10 mouse cellular contexts compared by ENCODE assay signal in the genomic region with DNA sequence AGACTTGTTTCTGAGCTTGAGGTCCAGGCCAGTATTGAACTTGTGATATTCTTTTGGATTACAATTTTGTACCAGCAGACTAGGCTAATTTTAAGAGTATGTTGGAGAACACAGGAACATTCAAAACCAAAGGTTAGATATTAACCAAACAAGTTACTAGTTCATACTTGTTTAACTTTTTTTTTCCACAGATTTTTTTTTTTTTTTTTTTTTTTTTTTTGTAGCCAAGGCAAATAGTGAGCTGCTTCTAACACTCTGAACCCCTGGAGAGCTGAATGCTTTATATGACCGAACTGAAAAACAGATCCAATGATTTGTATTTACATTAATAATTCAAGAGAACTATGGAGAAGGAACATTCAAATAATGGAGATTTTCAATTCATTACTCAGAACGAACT. TPM values are rescaled to one million over a fixed set of nuclear protein-coding genes. Genes with fewer than 3 reads are reported as not detected.
DNase-seq lines count a peak whose midpoint lies in the region; ATAC-seq and TF ChIP-seq lines count a peak whose summit lies in the region.
"Had no signal": no experiment of that assay in that cellular context is flagged by ENCODE, and none has a peak within 500 bp of the region (broad histone marks: within the 10 kb centered on the region; RNA-seq: fewer than 3 reads in every experiment).

No protein-coding gene starts in this region.

- H3K4me3 ChIP-seq in forebrain, embryonic 10.5 days = peak overlapping the region; percentile 64
- no peak overlapping the region; the same call in 1 of the 2 replicates for H3K4me3 ChIP-seq in forebrain, embryonic 11.5 days (ENCODE audit: low read depth, low read length)
- H3K4me3 ChIP-seq in left cerebral cortex, adult 2 months = peak overlapping the region; percentile 73
- H3K4me3 ChIP-seq in hindbrain, embryonic 13.5 days = peak overlapping the region; percentile 50
- peak overlapping the region; percentile 66 for H3K4me3 ChIP-seq in midbrain, postnatal 0 days (ENCODE audit: low read depth, low read length)
- H3K4me3 ChIP-seq in thymus, adult 2 months (ENCODE audit: control insufficient read depth, insufficient read depth, low read length) = no peak overlapping the region

- H3K27me3 ChIP-seq in forebrain, embryonic 10.5 days (ENCODE audit: poor library complexity, severe bottlenecking) = no peaks in the 10 kb centered on the region
- H3K27me3 ChIP-seq in forebrain, embryonic 11.5 days (ENCODE audit: control insufficient read depth, insufficient read depth, low read length) = no peaks in the 10 kb centered on the region
- H3K27me3 ChIP-seq in hindbrain, embryonic 13.5 days = no peaks in the 10 kb centered on the region
- no peaks in the 10 kb centered on the region for H3K27me3 ChIP-seq in midbrain, postnatal 0 days (ENCODE audit: insufficient read depth, low read length)
- H3K27me3 ChIP-seq in thymus, adult 2 months (ENCODE audit: control insufficient read depth, insufficient read depth, low read length) = no peaks in the 10 kb centered on the region

- TF ChIP-seq CTCF in left cerebral cortex, adult 2 months (IDR thresholded peaks at IDR 0.05) = no peak
- no peak for TF ChIP-seq CTCF in midbrain, postnatal 0 days (IDR thresholded peaks at IDR 0.05)
- no peak for TF ChIP-seq CTCF in thymus, adult 2 months (IDR thresholded peaks at IDR 0.05; ENCODE audit: borderline replicate concordance, control insufficient read depth, extremely low read depth, insufficient read depth, low read length, poor library complexity)

- DNase-seq in forebrain, embryonic 10.5 days (ENCODE audit: extremely low spot score, low spot score) = no peak
- DNase-seq in forebrain, embryonic 11.5 days (ENCODE audit: low spot score) = no peak
- DNase-seq in left cerebral cortex, adult 2 months (ENCODE audit: extremely low spot score in 1 of 2, low spot score in 2 of 2) = no peak
- no peak for DNase-seq in left cerebral cortex, postnatal 10 days (ENCODE audit: extremely low spot score in 1 of 2, low spot score in 2 of 2)
- DNase-seq in midbrain, postnatal 0 days (ENCODE audit: low spot score) = no peak
- no peak for DNase-seq in right cerebral cortex, adult 2 months (ENCODE audit: low spot score in 2 of 2)
- no peak for DNase-seq in thymus, adult 2 months
- DNase-seq: adrenal gland, postnatal 10 days; spleen, adult 18-20 months had no signal

- no peak overlapping the region for H3K27ac ChIP-seq in forebrain, embryonic 10.5 days
- H3K27ac ChIP-seq in forebrain, embryonic 11.5 days (ENCODE audit: low read depth, low read length) = no peak overlapping the region
- no peak overlapping the region for H3K27ac ChIP-seq in left cerebral cortex, adult 2 months
- H3K27ac ChIP-seq in hindbrain, embryonic 13.5 days = no peak overlapping the region
- H3K27ac ChIP-seq in midbrain, postnatal 0 days (ENCODE audit: low read depth, low read length) = no peak overlapping the region
- no peak overlapping the region for H3K27ac ChIP-seq in thymus, adult 2 months (ENCODE audit: control insufficient read depth, insufficient read depth, low read length)

- 0 out of 2 replicates have a peak, but pooled peaks cover 2% of the 10 kb centered on the region for H3K36me3 ChIP-seq in forebrain, embryonic 10.5 days (replicated peaks)
- H3K36me3 ChIP-seq in forebrain, embryonic 11.5 days (ENCODE audit: control insufficient read depth, insufficient read depth, low read length) = no peaks in the 10 kb centered on the region
- no peaks in the 10 kb centered on the region for H3K36me3 ChIP-seq in hindbrain, embryonic 13.5 days
- no peaks in the 10 kb centered on the region for H3K36me3 ChIP-seq in midbrain, postnatal 0 days (ENCODE audit: insufficient read depth, low read length)
- no peaks in the 10 kb centered on the region for H3K36me3 ChIP-seq in thymus, adult 2 months (ENCODE audit: control insufficient read depth, insufficient read depth, low read length)

- intact Hi-C loops in left cerebral cortex, adult 2 months (cut with DNase I) = no loop called here
- intact Hi-C loops in left cerebral cortex, postnatal 10 days (cut with DNase I) = no loop called here

- H3K4me1 ChIP-seq in forebrain, embryonic 10.5 days = peaks cover 13% of the 10 kb centered on the region
- H3K4me1 ChIP-seq in forebrain, embryonic 11.5 days (replicated peaks; ENCODE audit: control insufficient read depth, insufficient read depth, low read length) = 0 out of 2 replicates have a peak, but pooled peaks cover 4% of the 10 kb centered on the region
- peaks cover 7% of the 10 kb centered on the region for H3K4me1 ChIP-seq in hindbrain, embryonic 13.5 days (replicated peaks)
- H3K4me1 ChIP-seq in midbrain, postnatal 0 days (ENCODE audit: insufficient read depth, low read length) = no peaks in the 10 kb centered on the region
- H3K4me1 ChIP-seq in thymus, adult 2 months (replicated peaks; ENCODE audit: control insufficient read depth, insufficient read depth, low read length) = peaks cover 3% of the 10 kb centered on the region

- no peak for ATAC-seq in forebrain, embryonic 11.5 days (replicated peaks; ENCODE audit: low FRiP score)
- ATAC-seq in hindbrain, embryonic 13.5 days (ENCODE audit: low FRiP score) = no peak
- no peak for ATAC-seq in midbrain, postnatal 0 days (ENCODE audit: low FRiP score)

- no peaks in the 10 kb centered on the region for H3K9me3 ChIP-seq in forebrain, embryonic 10.5 days
- no peaks in the 10 kb centered on the region for H3K9me3 ChIP-seq in forebrain, embryonic 11.5 days (ENCODE audit: control insufficient read depth, low read length)
- H3K9me3 ChIP-seq in hindbrain, embryonic 13.5 days = no peaks in the 10 kb centered on the region
- H3K9me3 ChIP-seq in midbrain, postnatal 0 days (ENCODE audit: low read length) = no peaks in the 10 kb centered on the region

- no peak for TF ChIP-seq POLR2A in thymus, adult 2 months (IDR thresholded peaks at IDR 0.05; ENCODE audit: control insufficient read depth, extremely low read depth, insufficient read depth, low read length, poor library complexity)

- no peak overlapping the region for H3K9ac ChIP-seq in forebrain, embryonic 11.5 days (ENCODE audit: low read length)
- H3K9ac ChIP-seq in hindbrain, embryonic 13.5 days = no peak overlapping the region
- H3K9ac ChIP-seq in midbrain, postnatal 0 days (replicated peaks; ENCODE audit: low read length, poor library complexity, severe bottlenecking) = no peak overlapping the region; the same call in 1 of the 2 replicates

- WGBS in forebrain, embryonic 10.5 days = 69% methylated on average over 2 of the region's 2 CpGs
- WGBS in forebrain, embryonic 11.5 days = 58% methylated on average over 2 of the region's 2 CpGs
- WGBS in hindbrain, embryonic 13.5 days = 40% methylated on average over 2 of the region's 2 CpGs
- WGBS in midbrain, postnatal 0 days = 25% methylated on average over 2 of the region's 2 CpGs
- 73% methylated on average over 2 of the region's 2 CpGs for whole genome bisulfite sequencing in thymus, adult 2 months

- no peak overlapping the region for H3K4me2 ChIP-seq in forebrain, embryonic 11.5 days (ENCODE audit: low read depth, low read length, severe bottlenecking)
- H3K4me2 ChIP-seq in hindbrain, embryonic 13.5 days = peak overlapping the region; percentile 68
- H3K4me2 ChIP-seq in midbrain, postnatal 0 days (ENCODE audit: low read depth, low read length, poor library complexity, severe bottlenecking) = peak overlapping the region; percentile 61

RNA-seq across cellular contexts. Expression of a gene that starts 0.9 kb away (rescaled TPM):
- polyA plus RNA-seq in forebrain, embryonic 10.5 days (2016; fragmentation: Nextera tagmentation; extraction: Ambion mirVana) = 10.3 and 11.2 TPM in 2 replicates
- 13.5 and 14.2 TPM in 2 replicates for polyA plus RNA-seq in forebrain, embryonic 11.5 days (2014; fragmentation: Nextera tagmentation; extraction: Ambion mirVana)
- 10 to 100 TPM; 14.6 to 15.4 TPM for total RNA-seq in left cerebral cortex, adult 2 months (2021)
- 10 to 100 TPM; 15.4 to 16.4 TPM for total RNA-seq in left cerebral cortex, postnatal 10 days (2021)
- 23.9 and 26.3 TPM in 2 replicates for polyA plus RNA-seq in hindbrain, embryonic 13.5 days (2015; fragmentation: Nextera tagmentation; extraction: Ambion mirVana)
- 19.0 and 22.4 TPM in 2 replicates for total RNA-seq in midbrain, postnatal 0 days (2014; rRNA removed)
- polyA plus RNA-seq in midbrain, postnatal 0 days (2015; fragmentation: Nextera tagmentation; extraction: Ambion mirVana) = 35.2 and 35.3 TPM in 2 replicates
- polyA plus RNA-seq in thymus, adult 2 months (2012; rRNA removed) = 2.3 and 3.2 TPM in 2 replicates

RNA-seq across cellular contexts. Expression of a gene that starts 31.1 kb away (rescaled TPM):
- 7.8 and 8.4 TPM in 2 replicates for polyA plus RNA-seq in forebrain, embryonic 10.5 days (2016; fragmentation: Nextera tagmentation; extraction: Ambion mirVana)
- 9.0 TPM in 2 replicates for polyA plus RNA-seq in forebrain, embryonic 11.5 days (2014; fragmentation: Nextera tagmentation; extraction: Ambion mirVana)
- 10 to 100 TPM; 58.6 to 59.4 TPM for total RNA-seq in left cerebral cortex, adult 2 months (2021)
- total RNA-seq in left cerebral cortex, postnatal 10 days (2021) = 10 to 100 TPM; 49.8 to 54.5 TPM
- 11.2 and 11.5 TPM in 2 replicates for polyA plus RNA-seq in hindbrain, embryonic 13.5 days (2015; fragmentation: Nextera tagmentation; extraction: Ambion mirVana)
- total RNA-seq in midbrain, postnatal 0 days (2014; rRNA removed) = 11.1 and 15.2 TPM in 2 replicates
- 10.1 and 12.5 TPM in 2 replicates for polyA plus RNA-seq in midbrain, postnatal 0 days (2015; fragmentation: Nextera tagmentation; extraction: Ambion mirVana)
- 17.2 and 19.8 TPM in 2 replicates for polyA plus RNA-seq in thymus, adult 2 months (2012; rRNA removed)

Comparison
In these comparisons a context has a peak if more than half of its experiments do, and no peak if none do; other contexts are left out.
1. H3K4me3 ChIP-seq: peak in forebrain, embryonic 10.5 days (single experiment), left cerebral cortex, adult 2 months (single experiment), hindbrain, embryonic 13.5 days (single experiment) and midbrain, postnatal 0 days (single experiment); none in forebrain, embryonic 11.5 days (single experiment) and thymus, adult 2 months (single experiment).